Mouse (Mus musculus) stomach, embryonic 15.5 days (tissue): ENCODE data around the gene Sfr1. TPM values are rescaled to one million over a fixed set of nuclear protein-coding genes. Genes with fewer than 3 reads are reported as not detected.

ENCODE experiments used
- ATAC-seq: fragments of 200-750 bp; cut with Nextera tagmentation; 2 replicates; pipeline ENCODE4 v1.8.0; 2017; ENCODE audit warnings: low read depth, moderate number of reproducible peaks, moderate TSS enrichment; ENCODE audit not compliant: insufficient read depth, low FRiP score
- H3K27ac ChIP-seq: fragments of 300-500 bp; sonication (generic); 2 replicates; pipeline ENCODE4 v1.5.1; 2015; ENCODE audit warnings: mild to moderate bottlenecking, inconsistent platforms
- H3K27me3 ChIP-seq: fragments of 300-500 bp; sonication (generic); replicated peaks from 2 replicates; pipeline ENCODE4 v1.6.1; 2015; ENCODE audit warnings: inconsistent platforms
- H3K36me3 ChIP-seq: fragments of 300-500 bp; sonication (generic); 2 replicates; pipeline ENCODE4 v1.6.1; 2015; ENCODE audit warnings: inconsistent platforms
- H3K4me1 ChIP-seq: fragments of 300-500 bp; sonication (generic); 2 replicates; pipeline ENCODE4 v1.6.1; 2015; ENCODE audit warnings: inconsistent platforms
- H3K4me2 ChIP-seq: fragments of 300-500 bp; sonication (generic); 2 replicates; pipeline ENCODE4 v1.6.1; 2015; ENCODE audit warnings: mild to moderate bottlenecking, inconsistent platforms
- H3K4me3 ChIP-seq: fragments of 300-500 bp; sonication (generic); replicated peaks from 2 replicates; pipeline ENCODE4 v1.5.1; 2015; ENCODE audit warnings: inconsistent platforms
- H3K9ac ChIP-seq: fragments of 300-500 bp; sonication (generic); 2 replicates; pipeline ENCODE4 v1.6.1; 2015; ENCODE audit warnings: inconsistent platforms
- H3K9me3 ChIP-seq: fragments of 300-500 bp; sonication (generic); 2 replicates; pipeline ENCODE4 v1.6.1; 2016; ENCODE audit warnings: inconsistent platforms
- WGBS: fragments of 180-500 bp; shearing (Covaris S2); methylation state at CpG from one replicate; pipeline ENCODE4 v1.1.7; 2015; 5-methylcytosine and 5-hydroxymethylcytosine counted together
- polyA plus RNA-seq: library from polyadenylated mRNA; unstranded; fragments of >200 nt; fragmentation: Nextera tagmentation; extraction: Ambion mirVana; gene quantifications from 2 replicates; pipeline ENCODE4 v1.2.1, GENCODE M21; 2015

Gene Sfr1
- polyA plus RNA-seq, 1 experiment from 2014 or later, result 321 TPM

DNA sequence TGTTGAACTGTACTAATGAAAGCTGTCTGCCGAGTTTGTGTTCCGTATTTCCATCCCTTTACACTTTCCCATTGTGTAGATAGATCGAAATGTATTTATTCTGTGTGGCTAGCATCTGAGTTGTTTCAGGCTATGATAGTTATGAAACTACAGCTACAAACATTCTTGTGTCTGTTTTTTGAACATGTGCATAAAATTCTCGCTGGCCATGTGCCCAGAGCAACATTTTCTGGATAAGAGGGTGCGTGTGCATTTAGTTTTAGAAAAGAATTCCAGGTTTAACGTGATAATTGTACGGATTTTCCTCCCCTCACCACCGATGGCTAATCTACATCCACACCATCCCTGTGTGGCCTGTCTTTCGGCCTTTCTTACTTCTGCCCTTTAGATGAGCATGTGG is 18.0 kb upstream of the Sfr1 start:
- ATAC-seq, result no peak
- no peaks in the 10 kb centered on the region for H3K27me3 ChIP-seq
- no peak overlapping the region for H3K9ac ChIP-seq
- H3K9me3 ChIP-seq, result no peaks in the 10 kb centered on the region
- H3K27ac ChIP-seq, result peak overlapping the region; percentile 13; the same call in 1 of the 2 replicates
- H3K4me2 ChIP-seq, result no peak overlapping the region
- no peak overlapping the region for H3K4me3 ChIP-seq
- WGBS, result 63% methylated on average over 9 of the region's 9 CpGs
- no peaks in the 10 kb centered on the region for H3K4me1 ChIP-seq
- no peaks in the 10 kb centered on the region for H3K36me3 ChIP-seq

DNA sequence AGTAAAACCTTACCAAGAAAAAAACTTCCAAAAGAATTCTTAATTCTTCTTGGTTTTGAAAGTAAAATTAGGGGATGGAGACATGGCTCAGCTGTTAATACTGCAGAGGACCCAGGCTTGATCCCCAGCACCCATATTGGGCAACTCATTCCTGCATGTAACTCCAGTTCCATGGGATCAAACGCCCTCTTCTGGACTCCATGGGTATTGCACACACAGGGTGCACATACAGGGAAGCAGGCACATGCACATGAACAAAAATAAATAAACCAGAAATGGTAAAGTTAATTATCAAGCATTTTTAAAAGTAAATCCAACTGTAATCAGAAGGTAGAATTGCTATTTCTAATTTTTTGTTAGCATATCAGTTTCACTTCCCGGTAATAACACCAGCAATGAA is 15.3 kb upstream of the Sfr1 start:
- Histone ChIP-seq H3K4me1 (no peaks in the 10 kb centered on the region), H3K4me3 (no peak overlapping the region), H3K9ac (no peak overlapping the region), H3K27me3 (no peaks in the 10 kb centered on the region), H3K27ac (no peak overlapping the region), H3K4me2 (no peak overlapping the region), H3K36me3 (no peaks in the 10 kb centered on the region), H3K9me3 (no peaks in the 10 kb centered on the region)
- ATAC-seq, result no peak
- 61% methylated on average over 2 of the region's 2 CpGs for WGBS

GRCm38 (mm10) chr19:47719147-47719546 is 12.3 kb upstream of the Sfr1 start:
- no peak overlapping the region for H3K4me3 ChIP-seq
- ATAC-seq, result no peak
- no peak overlapping the region for H3K27ac ChIP-seq
- H3K36me3 ChIP-seq, result no peaks in the 10 kb centered on the region
- no peaks in the 10 kb centered on the region for H3K9me3 ChIP-seq
- no peaks in the 10 kb centered on the region; the same call in 1 of the 2 replicates for H3K4me1 ChIP-seq
- no peaks in the 10 kb centered on the region for H3K27me3 ChIP-seq
- no peak overlapping the region for H3K9ac ChIP-seq
- no peak overlapping the region for H3K4me2 ChIP-seq
- WGBS, result 84% methylated on average over 3 of the region's 3 CpGs

- ATAC-seq, result no peak
- Histone ChIP-seq H3K9me3 (no peaks in the 10 kb centered on the region), H3K4me3 (no peak overlapping the region), H3K36me3 (no peaks in the 10 kb centered on the region), H3K27ac (no peak overlapping the region), H3K4me2 (no peak overlapping the region), H3K4me1 (no peaks in the 10 kb centered on the region; the same call in 1 of the 2 replicates), H3K9ac (no peak overlapping the region), H3K27me3 (no peaks in the 10 kb centered on the region)
- 33% methylated on average over 6 of the region's 6 CpGs for WGBS
Measured at GRCm38 (mm10) chr19:47722471-47722870, 9.0 kb upstream of the Sfr1 start.

DNA sequence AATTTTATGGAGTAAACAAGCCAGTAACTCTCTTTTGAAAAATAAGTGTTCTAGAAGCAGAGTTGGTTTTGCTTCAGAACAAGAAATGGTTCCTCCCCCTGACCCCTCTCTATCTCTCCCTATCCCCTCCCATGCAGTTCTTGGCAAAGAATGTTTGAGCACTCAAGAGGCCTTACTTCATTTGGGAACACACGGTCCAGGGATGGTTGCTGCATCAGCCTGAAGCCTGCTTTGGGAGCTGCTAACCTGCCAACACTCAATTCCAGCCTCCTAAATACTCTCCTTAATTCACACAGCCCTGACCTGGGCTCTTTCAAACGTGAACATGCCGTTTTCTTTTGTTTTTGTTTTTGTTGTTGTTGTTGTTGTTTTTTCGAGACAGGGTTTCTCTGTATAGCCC is 6.6 kb upstream of the Sfr1 start:
- Histone ChIP-seq H3K4me3 (no peak overlapping the region), H3K36me3 (no peaks in the 10 kb centered on the region), H3K27ac (no peak overlapping the region), H3K4me1 (peaks cover 2% of the 10 kb centered on the region), H3K27me3 (no peaks in the 10 kb centered on the region), H3K9me3 (no peaks in the 10 kb centered on the region), H3K9ac (no peak overlapping the region), H3K4me2 (no peak overlapping the region)
- 73% methylated on average over 4 of the region's 4 CpGs for WGBS
- no peak for ATAC-seq

GRCm38 (mm10) chr19:47725643-47726140 is 5.8 kb upstream of the Sfr1 start:
- 64% methylated on average over 7 of the region's 7 CpGs for WGBS

GRCm38 (mm10) chr19:47730691-47731070 is 801 bp upstream of the Sfr1 start:
- WGBS, result 0% methylated on average over 12 of the region's 12 CpGs
- peak overlapping the region; percentile 99 for H3K27ac ChIP-seq
- peak overlapping the region; percentile 75 for H3K4me2 ChIP-seq
- peaks cover 18% of the 10 kb centered on the region for H3K36me3 ChIP-seq
- peak overlapping the region; percentile 29; the same call in 1 of the 2 replicates for H3K9ac ChIP-seq
- peak overlapping the region; percentile 82 for H3K4me3 ChIP-seq
- peak; percentile 73 for ATAC-seq
- no peaks in the 10 kb centered on the region for H3K9me3 ChIP-seq
- H3K27me3 ChIP-seq, result no peaks in the 10 kb centered on the region
- H3K4me1 ChIP-seq, result peaks cover 8% of the 10 kb centered on the region

More at GRCm38 (mm10) chr19:47725643-47726140, 5.8 kb upstream of the Sfr1 start:
- Histone ChIP-seq H3K9me3 (no peaks in the 10 kb centered on the region), H3K4me3 (no peak overlapping the region), H3K9ac (no peak overlapping the region), H3K36me3 (no peaks in the 10 kb centered on the region), H3K27me3 (no peaks in the 10 kb centered on the region), H3K4me1 (peaks cover 8% of the 10 kb centered on the region), H3K4me2 (no peak overlapping the region), H3K27ac (no peak overlapping the region)
- ATAC-seq, result no peak

- H3K27ac ChIP-seq, result peak overlapping the region; percentile 97
- peaks cover 8% of the 10 kb centered on the region for H3K4me1 ChIP-seq
- H3K27me3 ChIP-seq, result no peaks in the 10 kb centered on the region
- peaks cover 28% of the 10 kb centered on the region for H3K36me3 ChIP-seq
- H3K9me3 ChIP-seq, result no peaks in the 10 kb centered on the region
- ATAC-seq, result no peak
- H3K9ac ChIP-seq, result peak overlapping the region; percentile 80
- H3K4me2 ChIP-seq, result peak overlapping the region; percentile 61
- WGBS, result under 1% methylated on average over 14 of the region's 15 CpGs
- H3K4me3 ChIP-seq, result peak overlapping the region; percentile 82
Measured at GRCm38 (mm10) chr19:47731931-47732330, 449 bp downstream of the Sfr1 start.

DNA sequence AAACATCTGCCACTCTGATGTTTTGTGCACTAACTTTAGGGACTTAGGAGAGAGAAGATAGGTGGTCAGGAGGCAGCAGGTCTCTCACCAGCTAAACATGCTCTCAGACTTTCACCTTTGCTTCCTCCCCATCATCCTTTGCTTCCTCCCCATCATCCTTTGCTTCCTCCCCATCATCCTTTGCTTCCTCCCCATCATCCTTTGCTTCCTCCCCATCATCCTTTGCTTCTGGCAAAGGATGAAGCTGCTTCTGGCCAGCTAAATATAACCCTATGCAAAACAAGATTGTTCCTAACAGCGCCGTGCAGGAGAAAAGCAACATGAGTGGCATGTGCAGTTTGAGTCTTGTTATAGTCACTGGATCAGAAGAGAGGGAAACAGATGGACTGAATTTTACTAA is 15.6 kb downstream of the Sfr1 start:
- 91% methylated on average over 2 of the region's 2 CpGs for WGBS
- Histone ChIP-seq H3K36me3 (no peaks in the 10 kb centered on the region), H3K9ac (no peak overlapping the region), H3K27me3 (no peaks in the 10 kb centered on the region), H3K9me3 (no peaks in the 10 kb centered on the region), H3K27ac (no peak overlapping the region), H3K4me2 (no peak overlapping the region), H3K4me1 (no peaks in the 10 kb centered on the region), H3K4me3 (no peak overlapping the region)
- no peak for ATAC-seq

DNA sequence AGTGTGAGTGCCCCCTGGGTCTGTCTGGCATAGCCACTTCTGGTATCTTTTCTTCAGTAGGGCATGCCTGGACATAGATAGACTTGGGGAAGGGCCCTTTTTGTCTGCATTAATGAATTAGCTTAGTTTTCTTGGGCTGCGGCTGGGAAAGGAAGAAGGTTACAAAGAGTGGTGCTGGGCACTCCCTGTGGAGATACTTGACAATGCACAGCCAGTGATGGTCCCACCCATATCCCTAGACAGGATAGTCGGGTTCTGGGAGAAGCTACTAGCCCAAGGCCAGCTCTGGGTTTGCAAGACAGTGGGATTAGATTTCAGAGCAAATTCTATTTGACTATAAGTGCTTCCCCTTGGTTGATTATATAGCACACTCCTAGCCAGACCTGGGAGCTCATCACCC is 17.5 kb downstream of the Sfr1 start:
- no peaks in the 10 kb centered on the region for H3K9me3 ChIP-seq
- H3K4me1 ChIP-seq, result no peaks in the 10 kb centered on the region
- ATAC-seq, result no peak
- no peaks in the 10 kb centered on the region for H3K36me3 ChIP-seq
- H3K4me3 ChIP-seq, result no peak overlapping the region
- H3K27me3 ChIP-seq, result no peaks in the 10 kb centered on the region
- H3K4me2 ChIP-seq, result no peak overlapping the region
- H3K27ac ChIP-seq, result no peak overlapping the region
- WGBS, result 74% methylated on average over 2 of the region's 2 CpGs
- H3K9ac ChIP-seq, result no peak overlapping the region

GRCm38 (mm10) chr19:47750391-47750790 is 18.9 kb downstream of the Sfr1 start:
- WGBS, result 77% methylated on average over 5 of the region's 5 CpGs
- H3K9me3 ChIP-seq, result no peaks in the 10 kb centered on the region
- H3K9ac ChIP-seq, result no peak overlapping the region
- H3K27ac ChIP-seq, result no peak overlapping the region
- no peaks in the 10 kb centered on the region for H3K4me1 ChIP-seq
- H3K4me3 ChIP-seq, result no peak overlapping the region
- H3K27me3 ChIP-seq, result no peaks in the 10 kb centered on the region
- H3K4me2 ChIP-seq, result no peak overlapping the region
- ATAC-seq, result no peak
- H3K36me3 ChIP-seq, result no peaks in the 10 kb centered on the region

- no peak for ATAC-seq
- 74% methylated on average over 9 of the region's 9 CpGs for WGBS
- no peaks in the 10 kb centered on the region for H3K9me3 ChIP-seq
- H3K27ac ChIP-seq, result no peak overlapping the region
- H3K4me3 ChIP-seq, result no peak overlapping the region
- no peaks in the 10 kb centered on the region for H3K27me3 ChIP-seq
- H3K9ac ChIP-seq, result no peak overlapping the region
- H3K36me3 ChIP-seq, result no peaks in the 10 kb centered on the region
- no peak overlapping the region for H3K4me2 ChIP-seq
- no peaks in the 10 kb centered on the region for H3K4me1 ChIP-seq
Measured at GRCm38 (mm10) chr19:47752456-47752855, 21.0 kb downstream of the Sfr1 start.

- H3K27ac ChIP-seq, result no peak overlapping the region
- H3K9me3 ChIP-seq, result no peaks in the 10 kb centered on the region
- H3K4me2 ChIP-seq, result no peak overlapping the region
- H3K27me3 ChIP-seq, result no peaks in the 10 kb centered on the region
- H3K9ac ChIP-seq, result no peak overlapping the region
- H3K4me1 ChIP-seq, result no peaks in the 10 kb centered on the region
- no peak overlapping the region for H3K4me3 ChIP-seq
- WGBS, result 71% methylated on average over 4 of the region's 4 CpGs
- no peaks in the 10 kb centered on the region for H3K36me3 ChIP-seq
- peak; percentile 95 for ATAC-seq
Measured at GRCm38 (mm10) chr19:47753921-47754320, 22.4 kb downstream of the Sfr1 start.
